Mouse (Mus musculus): ENCODE data around the gene Gm10256. TPM values are rescaled to one million over a fixed set of nuclear protein-coding genes. Genes with fewer than 3 reads are reported as not detected.
"Not testable (repeated sequence)": the region's sequence is repeated elsewhere in the genome, so short reads cannot be mapped to it uniquely, and the experiment has no call there.

Gm10256 gene
- not detected for total RNA-seq (2021)

DNA sequence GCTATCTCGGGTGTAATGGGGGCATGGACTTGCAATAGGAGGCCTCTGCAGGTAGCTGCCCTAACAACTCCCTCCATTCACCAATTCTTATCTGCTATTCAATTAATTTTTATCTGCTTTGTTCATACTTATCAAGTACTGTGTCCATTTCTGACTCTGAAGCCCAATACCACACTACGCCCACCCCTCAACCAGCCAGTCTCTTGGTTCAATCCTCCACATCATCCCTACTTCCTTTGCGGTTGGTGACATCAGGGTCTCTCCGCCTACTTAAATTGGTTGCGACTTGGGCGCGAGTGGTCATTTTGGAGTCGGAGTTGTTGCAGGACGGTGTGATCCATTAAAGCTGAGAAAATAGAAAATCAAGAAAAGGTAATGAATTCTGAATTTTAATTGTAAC lies at the start of gene Gm10256, which contains the start of gene Rbmy:
Gene Gm10256, plus strand, starts transcription at position 320 of the 400 bp plus-strand sequence.
Gene Rbmy, plus strand, starts transcription at position 301 of the 400 bp plus-strand sequence.
- DNase-seq; intact Hi-C loops (cut with DNase I): not testable (repeated sequence)

DNA sequence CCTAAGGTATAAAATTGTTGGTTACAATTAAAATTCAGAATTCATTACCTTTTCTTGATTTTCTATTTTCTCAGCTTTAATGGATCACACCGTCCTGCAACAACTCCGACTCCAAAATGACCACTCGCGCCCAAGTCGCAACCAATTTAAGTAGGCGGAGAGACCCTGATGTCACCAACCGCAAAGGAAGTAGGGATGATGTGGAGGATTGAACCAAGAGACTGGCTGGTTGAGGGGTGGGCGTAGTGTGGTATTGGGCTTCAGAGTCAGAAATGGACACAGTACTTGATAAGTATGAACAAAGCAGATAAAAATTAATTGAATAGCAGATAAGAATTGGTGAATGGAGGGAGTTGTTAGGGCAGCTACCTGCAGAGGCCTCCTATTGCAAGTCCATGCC lies 34.4 kb upstream of the Gm10256 start, which contains the start of gene Gm4064:
Gene Gm4064, minus strand, starts transcription at position 101 of the 400 bp plus-strand sequence.
- intact Hi-C loops (cut with DNase I); DNase-seq: not testable (repeated sequence)

- DNase-seq; intact Hi-C loops (cut with DNase I): not testable (repeated sequence)
These were observed 70.2 kb downstream of the Gm10256 start, which contains the start of gene Gm10352 for GRCm38 (mm10) chrY:2900689-2901088. Gene Gm10352 (plus strand): TSS chrY:2900989.

Other genes starting within 250 kb of the Gm10256 start
- gene H2al2c, start 231.6 kb upstream of the Gm10256 start, total RNA-seq (2021) = not detected
- not detected for gene Sry, start 167.0 kb upstream of the Gm10256 start, total RNA-seq (2021)
- gene H2al2b, start 110.0 kb upstream of the Gm10256 start, total RNA-seq (2021) = not detected
- not detected for gene Gm4064, start 34.5 kb upstream of the Gm10256 start, total RNA-seq (2021)
- gene Rbmy, start within 50 bp of the Gm10256 start, total RNA-seq (2021) = not detected
- gene Gm10352, start 70.3 kb downstream of the Gm10256 start, total RNA-seq (2021) = not detected
- gene Gm29289, start 101.9 kb downstream of the Gm10256 start, total RNA-seq (2021) = not detected